Mouse (Mus musculus) megakaryocyte, embryonic 14.5 days (primary cell): ENCODE data around the gene Prss57.

Experiments used
- FLI1 ChIP-seq: IDR thresholded peaks from 2 replicates; pipeline ENCODE4 v1.6.1; 2012; ENCODE audit warnings: low read length, inconsistent platforms, mixed read lengths
- GATA1 ChIP-seq: IDR thresholded peaks from 3 replicates; pipeline ENCODE4 v1.6.1; 2012; ENCODE audit warnings: mixed read lengths, low read length, inconsistent platforms, borderline replicate concordance

DNA sequence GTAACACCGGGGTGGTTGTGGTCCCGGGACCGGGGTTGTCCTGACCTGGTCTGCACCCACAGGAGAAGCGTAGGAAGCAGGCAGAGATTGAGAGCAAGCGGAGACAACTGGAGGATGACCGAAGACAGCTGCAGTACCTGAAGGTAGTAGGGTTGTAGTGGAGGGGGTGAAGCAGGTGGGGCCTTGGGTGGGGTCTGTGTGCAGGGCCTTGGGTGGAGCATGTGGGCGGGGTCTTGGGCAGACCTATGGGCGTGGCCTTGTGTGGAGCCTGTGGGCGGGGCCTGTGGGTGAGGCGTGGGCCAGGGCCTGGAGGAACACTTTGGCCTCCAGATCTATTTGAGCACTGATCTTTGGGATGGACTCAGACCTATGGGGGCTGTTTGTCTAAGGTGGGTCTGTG is 16.2 kb upstream of the Prss57 start:
- TF ChIP-seq GATA1, result no peak
- no peak for TF ChIP-seq FLI1
